Mouse (Mus musculus) CH12.LX (cell line): Measurements from ENCODE around the gene Pdp2.

Experiments used
- CHD2 ChIP-seq: IDR thresholded peaks from 2 replicates; pipeline ENCODE4 v1.6.1; 2011; ENCODE audit warnings: low read length, improper control_type of control experiment
- MXI1 ChIP-seq: IDR thresholded peaks from 2 replicates; pipeline ENCODE4 v1.6.1; 2011; ENCODE audit warnings: mild to moderate bottlenecking, low read depth, low read length, improper control_type of control experiment
- POLR2A ChIP-seq: IDR thresholded peaks from 2 replicates; pipeline ENCODE4 v1.6.1; 2011; ENCODE audit warnings: low read depth, mild to moderate bottlenecking, improper control_type of control experiment, low read length
- USF2 ChIP-seq: conservative IDR thresholded peaks from 2 replicates; pipeline ENCODE4 v1.6.1; 2011; ENCODE audit warnings: low read depth, low read length, improper control_type of control experiment

DNA sequence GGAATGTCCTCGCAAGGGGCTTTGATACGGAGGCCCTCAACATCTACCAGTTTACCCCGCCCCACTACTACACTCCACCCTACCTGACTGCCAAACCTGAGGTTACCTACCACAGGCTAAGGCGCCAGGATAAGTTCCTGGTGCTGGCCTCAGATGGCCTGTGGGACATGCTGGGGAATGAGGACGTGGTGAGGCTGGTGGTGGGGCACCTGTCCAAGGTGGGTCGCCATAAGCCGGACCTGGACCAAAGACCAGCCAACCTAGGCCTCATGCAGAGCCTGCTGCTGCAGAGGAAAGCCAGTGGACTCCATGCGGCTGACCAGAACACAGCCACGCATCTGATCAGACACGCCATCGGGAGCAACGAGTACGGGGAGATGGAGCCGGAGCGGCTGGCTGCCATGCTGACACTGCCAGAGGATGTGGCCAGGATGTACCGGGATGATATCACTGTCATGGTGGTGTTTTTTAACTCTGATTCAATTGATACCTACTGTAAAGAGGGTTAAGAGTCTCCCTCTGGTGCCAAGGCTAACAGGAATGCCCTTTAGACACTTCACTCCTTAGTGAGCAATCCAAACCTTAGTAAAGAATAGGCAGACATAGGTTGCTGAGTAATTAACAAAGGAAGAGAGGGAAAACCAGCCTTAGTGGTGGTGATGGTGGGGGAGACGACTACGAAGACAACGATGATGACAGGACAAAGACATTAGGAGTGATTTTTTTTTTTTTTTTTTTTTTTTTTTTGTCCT is 3.5 kb downstream of the Pdp2 start:
- TF ChIP-seq CHD2 (no peak), MXI1 (no peak), POLR2A (no peak), USF2 (no peak)
